Mouse (Mus musculus) embryonic facial prominence, embryonic 10.5 days (tissue): ENCODE data around the gene Cmtr1. TPM values are rescaled to one million over a fixed set of nuclear protein-coding genes. Genes with fewer than 3 reads are reported as not detected.
"Not testable (repeated sequence)": the region's sequence is repeated elsewhere in the genome, so short reads cannot be mapped to it uniquely, and the experiment has no call there.

Source experiments
- DNase-seq: peaks from one replicate; pipeline ENCODE4 v3.0.0-alpha.2; 2017; ENCODE audit warnings: low spot score
- H3K27ac ChIP-seq: fragments of 300-500 bp; sonication (generic); replicated peaks from 2 replicates; pipeline ENCODE4 v1.5.1; 2016; ENCODE audit warnings: mild to moderate bottlenecking
- H3K27me3 ChIP-seq: fragments of 300-500 bp; sonication (generic); replicated peaks from 2 replicates; pipeline ENCODE4 v1.6.1; 2016; ENCODE audit warnings: low read depth, mild to moderate bottlenecking; ENCODE audit not compliant: poor library complexity, severe bottlenecking
- H3K36me3 ChIP-seq: fragments of 300-500 bp; sonication (generic); replicated peaks from 2 replicates; pipeline ENCODE4 v1.6.1; 2016; ENCODE audit warnings: mild to moderate bottlenecking, moderate library complexity
- H3K4me1 ChIP-seq: fragments of 300-500 bp; sonication (generic); 2 replicates; pipeline ENCODE4 v1.6.1; 2016
- H3K4me3 ChIP-seq: fragments of 300-500 bp; sonication (generic); 2 replicates; pipeline ENCODE4 v1.5.1; 2016; ENCODE audit warnings: mild to moderate bottlenecking, moderate library complexity
- H3K9me3 ChIP-seq: fragments of 300-500 bp; sonication (generic); 2 replicates; pipeline ENCODE4 v1.6.1; 2016; ENCODE audit warnings: mild to moderate bottlenecking
- WGBS: fragments of 180-500 bp; shearing (Covaris S2); methylation state at CpG from one replicate; pipeline ENCODE4 v1.1.7; 2016; 5-methylcytosine and 5-hydroxymethylcytosine counted together
- polyA plus RNA-seq: library from polyadenylated mRNA; unstranded; fragments of >200 nt; fragmentation: Nextera tagmentation; extraction: Ambion mirVana; gene quantifications from 2 replicates; pipeline ENCODE4 v1.2.1, GENCODE M21; 2016

Cmtr1 gene
- polyA plus RNA-seq, 1 experiment from 2014 or later, result 135 TPM

- 84% methylated on average over 8 of the region's 8 CpGs for WGBS
- Histone ChIP-seq H3K36me3 (peaks cover 24% of the 10 kb centered on the region), H3K27me3 (no peaks in the 10 kb centered on the region), H3K9me3 (no peaks in the 10 kb centered on the region), H3K4me1 (peaks cover 58% of the 10 kb centered on the region), H3K27ac (no peak overlapping the region), H3K4me3 (no peak overlapping the region)
- no peak for DNase-seq
Measured at GRCm38 (mm10) chr17:29711745-29712431, 51.5 kb downstream of the Cmtr1 start.

DNA sequence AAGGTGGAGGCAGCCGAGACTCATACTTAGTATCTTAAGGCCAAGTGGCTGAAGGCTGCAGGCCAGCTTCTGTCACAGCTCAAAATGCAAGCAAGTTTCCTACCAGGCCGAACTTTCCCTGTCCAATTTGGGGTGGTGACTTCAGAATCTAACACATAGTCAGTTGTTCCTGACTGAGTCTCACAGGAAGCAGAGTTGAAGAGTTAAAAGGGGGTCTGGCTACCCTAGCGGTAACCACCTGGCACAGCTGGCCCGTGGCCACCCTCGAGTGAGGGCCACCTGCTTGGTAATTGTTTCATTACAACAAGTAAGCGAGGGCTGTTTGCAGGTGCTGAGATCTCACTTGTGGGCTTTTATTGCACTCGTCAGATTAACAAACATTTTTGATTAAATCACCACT is 52.2 kb downstream of the Cmtr1 start:
- 74% methylated on average over 7 of the region's 7 CpGs for WGBS
- DNase-seq, result no peak
- Histone ChIP-seq H3K27ac (no peak overlapping the region), H3K4me3 (no peak overlapping the region), H3K4me1 (peaks cover 57% of the 10 kb centered on the region), H3K9me3 (no peaks in the 10 kb centered on the region), H3K36me3 (peaks cover 24% of the 10 kb centered on the region), H3K27me3 (no peaks in the 10 kb centered on the region)

DNA sequence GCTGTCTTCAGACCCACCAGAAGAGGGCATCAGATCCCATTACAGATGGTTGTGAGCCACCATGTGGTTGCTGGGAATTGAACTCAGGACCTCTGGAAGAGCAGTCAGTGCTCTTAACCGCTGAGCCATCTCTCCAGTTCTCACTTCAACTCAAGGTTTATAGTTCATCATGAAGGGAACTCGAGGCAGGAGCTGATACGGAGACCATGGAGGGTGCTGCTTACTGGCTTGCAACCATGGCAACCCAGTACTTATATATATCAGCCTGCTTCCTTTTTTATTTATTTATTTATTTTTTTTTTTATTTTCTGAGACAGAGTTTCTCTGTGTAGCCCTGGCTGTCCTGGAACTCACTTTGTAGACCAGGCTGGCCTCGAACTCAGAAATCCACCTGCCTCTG is 53.3 kb downstream of the Cmtr1 start:
- not testable (repeated sequence) for DNase-seq, H3K27ac ChIP-seq, H3K4me3 ChIP-seq, H3K27me3 ChIP-seq, H3K9me3 ChIP-seq
- peaks cover 24% of the 10 kb centered on the region for H3K36me3 ChIP-seq
- WGBS, result 90% methylated on average over 4 of the region's 4 CpGs
- H3K4me1 ChIP-seq, result peaks cover 51% of the 10 kb centered on the region

DNA sequence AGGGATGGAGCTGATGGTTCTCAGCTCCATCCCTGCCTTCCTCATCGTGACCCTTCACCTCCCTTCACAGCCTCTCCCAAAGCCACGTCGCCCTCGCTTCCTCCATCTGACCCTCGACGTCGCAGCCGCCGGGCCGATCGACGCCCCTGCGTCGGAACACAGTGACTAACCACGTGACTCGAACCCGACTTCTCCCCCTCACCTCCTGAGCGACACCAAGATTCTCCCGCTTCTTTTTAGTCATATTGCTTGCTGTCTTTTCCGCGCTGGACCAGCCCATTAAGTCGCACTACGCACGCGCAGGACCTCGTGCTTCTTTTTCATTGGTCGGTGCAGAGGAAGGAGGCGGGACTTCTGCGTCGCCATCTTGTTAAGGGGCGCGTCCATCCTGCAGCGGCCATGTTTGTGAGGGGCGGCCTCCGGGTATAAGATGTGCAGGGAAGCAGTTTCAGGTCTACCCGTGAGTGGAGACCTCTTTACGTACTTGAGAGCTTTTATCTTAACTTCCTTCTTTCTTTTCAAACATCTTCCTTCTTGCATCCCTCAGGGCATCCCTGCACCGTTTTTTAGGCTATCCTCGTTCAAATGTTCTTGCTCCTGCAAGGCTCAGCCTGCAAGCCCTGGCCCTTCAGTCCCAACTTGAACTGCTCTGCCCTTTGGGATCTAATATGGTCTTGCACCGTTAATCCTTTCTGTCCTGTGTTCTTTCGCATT is 56.5 kb downstream of the Cmtr1 start, which contains the start of gene Ccdc167:
Gene Ccdc167, minus strand, starts transcription at position 313 of the 714 bp plus-strand sequence.
- 0 out of 2 replicates have a peak, but pooled peaks cover 6% of the 10 kb centered on the region for H3K27me3 ChIP-seq
- peaks cover 26% of the 10 kb centered on the region for H3K4me1 ChIP-seq
- DNase-seq, result peak; percentile 98
- H3K9me3 ChIP-seq, result 0 out of 2 replicates have a peak, but pooled peaks cover 2% of the 10 kb centered on the region
- peak within 1 kb of the TSS; percentile 90 for H3K27ac ChIP-seq
- whole genome bisulfite sequencing, result 6% methylated on average over 41 of the region's 41 CpGs
- H3K36me3 ChIP-seq, result peaks cover 13% of the 10 kb centered on the region
- H3K4me3 ChIP-seq, result peak within 1 kb of the TSS; percentile 67

DNA sequence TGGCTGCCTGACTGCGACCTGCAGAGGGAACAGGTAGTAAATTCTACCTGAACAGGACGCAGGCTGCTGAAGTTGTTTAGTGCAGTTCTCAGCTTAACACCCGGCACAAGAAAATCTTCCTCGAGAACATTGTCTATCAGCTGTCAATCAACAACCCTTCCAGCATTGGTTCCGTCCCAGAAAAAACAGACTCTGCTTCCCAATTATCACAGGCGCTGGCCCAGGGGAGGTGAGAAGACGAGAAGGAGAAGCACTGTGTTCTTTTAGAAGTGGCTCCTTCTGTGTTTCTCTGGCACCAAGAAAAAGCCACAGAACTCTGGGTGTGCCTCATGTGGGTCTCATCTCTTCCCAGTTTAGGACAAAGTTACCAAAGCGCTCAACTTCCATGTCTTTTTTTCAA is 58.3 kb downstream of the Cmtr1 start:
- WGBS, result 90% methylated on average over 8 of the region's 8 CpGs
- H3K36me3 ChIP-seq, result peaks cover 13% of the 10 kb centered on the region
- peaks cover 18% of the 10 kb centered on the region for H3K4me1 ChIP-seq
- 0 out of 2 replicates have a peak, but pooled peaks cover 3% of the 10 kb centered on the region for H3K9me3 ChIP-seq
- H3K27me3 ChIP-seq, result 0 out of 2 replicates have a peak, but pooled peaks cover 6% of the 10 kb centered on the region
- no peak for DNase-seq
- H3K4me3 ChIP-seq, result no peak overlapping the region
- H3K27ac ChIP-seq, result no peak overlapping the region

- Histone ChIP-seq H3K4me1 (peaks cover 18% of the 10 kb centered on the region), H3K9me3 (0 out of 2 replicates have a peak, but pooled peaks cover 3% of the 10 kb centered on the region), H3K36me3 (peaks cover 3% of the 10 kb centered on the region; the same call in 1 of the 2 replicates), H3K27ac (no peak overlapping the region), H3K4me3 (no peak overlapping the region), H3K27me3 (0 out of 2 replicates have a peak, but pooled peaks cover 6% of the 10 kb centered on the region)
- DNase-seq, result no peak
- 82% methylated on average over 13 of the region's 13 CpGs for WGBS
Measured at GRCm38 (mm10) chr17:29719628-29720575, 59.5 kb downstream of the Cmtr1 start.

DNA sequence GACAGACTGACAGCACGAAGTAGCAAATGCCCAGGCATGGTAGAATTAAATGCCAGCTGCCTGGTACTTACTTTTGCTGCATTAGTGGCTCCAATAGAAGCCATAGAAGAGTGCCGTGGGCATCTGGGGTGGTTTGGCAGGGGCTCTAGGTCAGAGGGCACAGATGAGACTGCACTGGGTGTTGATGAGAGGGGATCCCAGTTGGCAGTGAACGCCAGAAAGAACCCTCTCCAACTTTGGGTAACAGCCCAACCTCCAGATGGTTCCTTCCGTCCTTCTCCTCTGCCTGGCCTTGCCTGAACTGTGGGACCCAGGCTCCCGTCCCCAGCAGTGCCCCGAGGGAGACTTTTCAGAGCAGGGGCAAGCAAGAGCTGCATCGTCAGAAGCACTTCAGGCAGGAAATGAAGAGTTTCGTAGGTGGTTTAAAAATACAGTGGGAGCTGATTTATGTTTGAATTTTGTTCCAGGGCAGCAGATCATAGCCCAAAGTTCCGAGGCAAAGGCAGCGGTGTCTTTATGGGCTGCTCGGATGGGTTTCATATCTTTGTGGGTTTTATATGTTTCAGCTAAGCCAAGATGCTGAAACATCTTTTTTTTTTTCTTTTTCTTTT is 60.5 kb downstream of the Cmtr1 start:
- H3K27me3 ChIP-seq, result 0 out of 2 replicates have a peak, but pooled peaks cover 6% of the 10 kb centered on the region
- peaks cover 14% of the 10 kb centered on the region for H3K4me1 ChIP-seq
- 74% methylated on average over 11 of the region's 11 CpGs for WGBS
- H3K36me3 ChIP-seq, result no peaks in the 10 kb centered on the region
- H3K27ac ChIP-seq, result no peak overlapping the region
- no peak for DNase-seq
- H3K4me3 ChIP-seq, result no peak overlapping the region
- 0 out of 2 replicates have a peak, but pooled peaks cover 3% of the 10 kb centered on the region for H3K9me3 ChIP-seq

GRCm38 (mm10) chr17:29724610-29725009 is 64.2 kb downstream of the Cmtr1 start:
- H3K4me3 ChIP-seq, result no peak overlapping the region
- 0 out of 2 replicates have a peak, but pooled peaks cover 3% of the 10 kb centered on the region for H3K9me3 ChIP-seq
- DNase-seq, result no peak
- H3K36me3 ChIP-seq, result no peaks in the 10 kb centered on the region
- H3K27me3 ChIP-seq, result 0 out of 2 replicates have a peak, but pooled peaks cover 6% of the 10 kb centered on the region
- no peak overlapping the region for H3K27ac ChIP-seq
- 84% methylated on average over 6 of the region's 6 CpGs for WGBS
- H3K4me1 ChIP-seq, result no peaks in the 10 kb centered on the region

- no peak for DNase-seq
- H3K4me1 ChIP-seq, result no peaks in the 10 kb centered on the region; the same call in 1 of the 2 replicates
- H3K27ac ChIP-seq, result no peak overlapping the region
- no peak overlapping the region for H3K4me3 ChIP-seq
- H3K9me3 ChIP-seq, result 0 out of 2 replicates have a peak, but pooled peaks cover 3% of the 10 kb centered on the region
- no peaks in the 10 kb centered on the region for H3K36me3 ChIP-seq
- 79% methylated on average over 6 of the region's 6 CpGs for WGBS
- 0 out of 2 replicates have a peak, but pooled peaks cover 2% of the 10 kb centered on the region for H3K27me3 ChIP-seq
Measured at GRCm38 (mm10) chr17:29725027-29725620, 64.7 kb downstream of the Cmtr1 start.

- H3K4me1 ChIP-seq, result peaks cover 18% of the 10 kb centered on the region
- no peak for DNase-seq
- H3K4me3 ChIP-seq, result no peak overlapping the region
- no peaks in the 10 kb centered on the region for H3K36me3 ChIP-seq
- H3K27ac ChIP-seq, result no peak overlapping the region
- H3K27me3 ChIP-seq, result no peaks in the 10 kb centered on the region
- 63% methylated on average over 8 of the region's 8 CpGs for WGBS
- H3K9me3 ChIP-seq, result 0 out of 2 replicates have a peak, but pooled peaks cover 2% of the 10 kb centered on the region
Measured at GRCm38 (mm10) chr17:29728082-29728481, 67.7 kb downstream of the Cmtr1 start.

- WGBS, result 48% methylated on average over 13 of the region's 13 CpGs
- DNase-seq, result peak; percentile 23
- H3K9me3 ChIP-seq, result 0 out of 2 replicates have a peak, but pooled peaks cover 2% of the 10 kb centered on the region
- H3K4me1 ChIP-seq, result peaks cover 22% of the 10 kb centered on the region
- H3K27ac ChIP-seq, result peak overlapping the region; percentile 49
- no peak overlapping the region for H3K4me3 ChIP-seq
- no peaks in the 10 kb centered on the region for H3K27me3 ChIP-seq
- H3K36me3 ChIP-seq, result no peaks in the 10 kb centered on the region
Measured at GRCm38 (mm10) chr17:29730510-29731265, 70.3 kb downstream of the Cmtr1 start.
